Mouse (Mus musculus): ENCODE measurements around the gene Vegfc. TPM values are rescaled to one million over a fixed set of nuclear protein-coding genes. Genes with fewer than 3 reads are reported as not detected.

Gene Vegfc
- polyA plus RNA-seq, 1 experiment from 2014 or later = 7.3 TPM

- Histone ChIP-seq H3K4me1 (replicated peaks; ENCODE audit: control insufficient read depth, insufficient read depth, low read length) (no peaks in the 10 kb centered on the region), H3K27ac (ENCODE audit: low read depth, low read length) (no peak overlapping the region), H3K4me3 (ENCODE audit: low read depth, low read length) (no peak overlapping the region), H3K36me3 (ENCODE audit: control insufficient read depth, insufficient read depth, low read length) (no peaks in the 10 kb centered on the region), H3K27me3 (replicated peaks; ENCODE audit: control insufficient read depth, insufficient read depth, low read length) (no peaks in the 10 kb centered on the region), H3K9ac (ENCODE audit: low read depth, low read length) (no peak overlapping the region), H3K4me2 (no peak overlapping the region), H3K9me3 (ENCODE audit: control insufficient read depth, low read length) (no peaks in the 10 kb centered on the region)
- ATAC-seq (replicated peaks; ENCODE audit: low FRiP score) = no peak
- 86% methylated on average over 7 of the region's 7 CpGs for whole genome bisulfite sequencing
- no peak for DNase-seq (ENCODE audit: low spot score)
Measured at GRCm38 (mm10) chr8:54120115-54120514, 42.7 kb downstream of the Vegfc start.

DNA sequence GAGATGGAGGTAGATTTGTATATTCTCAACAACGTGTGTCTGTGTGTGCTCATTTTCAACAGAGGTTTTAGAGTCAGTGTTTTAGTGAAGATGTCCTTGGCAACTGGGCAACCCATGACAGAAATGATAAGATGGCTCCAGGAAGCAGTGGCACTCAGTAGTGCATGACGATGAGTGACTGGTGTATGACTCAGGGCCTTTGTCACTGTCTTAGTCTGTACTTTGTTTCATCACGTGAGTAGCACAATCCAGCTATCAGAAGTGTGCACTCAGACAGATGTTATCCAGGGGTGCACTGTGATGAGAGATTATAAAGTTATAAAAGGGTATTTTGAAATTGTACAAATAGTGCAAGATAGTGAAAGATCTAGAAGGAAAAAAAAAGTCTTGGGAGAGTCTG, 44.5 kb downstream of the Vegfc start:
- no peak for DNase-seq (ENCODE audit: low spot score)
- 53% methylated on average over 3 of the region's 3 CpGs for WGBS
- H3K27ac ChIP-seq (ENCODE audit: low read depth, low read length) = no peak overlapping the region

DNA sequence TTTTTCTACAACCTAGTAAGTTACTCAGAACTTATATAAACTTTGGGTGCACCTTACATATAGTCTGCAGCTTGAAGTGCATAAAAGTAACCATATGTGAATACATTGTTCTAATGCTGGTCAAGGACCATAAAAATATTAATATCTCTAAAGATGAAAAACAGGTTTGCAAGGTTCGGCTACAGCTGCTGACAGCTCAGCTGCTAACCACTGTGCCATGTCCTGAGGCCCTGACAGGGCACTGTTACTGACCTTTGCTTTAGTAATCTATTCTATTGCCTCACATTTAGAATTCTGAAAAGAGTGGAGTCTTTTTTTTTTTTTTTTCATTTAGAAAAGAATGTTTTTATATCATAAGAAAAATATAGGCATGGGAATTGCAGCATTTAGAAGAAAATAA, 44.9 kb downstream of the Vegfc start:
- 78% methylated on average over 1 of the region's 1 CpGs for WGBS
- DNase-seq (ENCODE audit: low spot score) = no peak
- no peak for ATAC-seq (replicated peaks; ENCODE audit: low FRiP score)

More for the DNA sequence above, 44.5 kb downstream of the Vegfc start:
- H3K4me3 ChIP-seq (ENCODE audit: low read depth, low read length) = no peak overlapping the region
- no peaks in the 10 kb centered on the region for H3K27me3 ChIP-seq (replicated peaks; ENCODE audit: control insufficient read depth, insufficient read depth, low read length)
- no peaks in the 10 kb centered on the region for H3K9me3 ChIP-seq (ENCODE audit: control insufficient read depth, low read length)
- no peaks in the 10 kb centered on the region for H3K36me3 ChIP-seq (ENCODE audit: control insufficient read depth, insufficient read depth, low read length)
- no peaks in the 10 kb centered on the region for H3K4me1 ChIP-seq (replicated peaks; ENCODE audit: control insufficient read depth, insufficient read depth, low read length)
- ATAC-seq (replicated peaks; ENCODE audit: low FRiP score) = no peak
- no peak overlapping the region for H3K4me2 ChIP-seq
- H3K9ac ChIP-seq (ENCODE audit: low read depth, low read length) = no peak overlapping the region

DNA sequence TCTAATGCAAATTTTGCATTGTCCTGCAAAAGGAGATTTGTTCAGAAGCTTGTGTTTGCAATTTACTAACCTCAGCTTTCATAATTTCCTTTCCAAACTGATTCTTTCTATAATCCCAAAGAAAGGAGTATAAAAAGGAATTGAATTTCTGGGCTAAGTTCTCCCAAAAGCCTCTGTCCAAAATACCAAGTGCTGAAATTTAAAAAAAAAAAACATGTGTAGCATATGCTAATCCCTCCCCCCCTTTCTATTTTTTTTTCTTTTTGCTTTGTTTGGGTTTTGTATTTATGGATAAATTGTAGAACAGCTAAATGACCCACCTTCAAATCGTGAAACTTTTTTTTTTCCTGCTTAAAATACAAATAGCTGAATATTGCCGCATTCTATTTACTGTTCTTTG, 53.2 kb downstream of the Vegfc start:
- no peaks in the 10 kb centered on the region for H3K9me3 ChIP-seq (ENCODE audit: control insufficient read depth, low read length)
- H3K36me3 ChIP-seq (ENCODE audit: control insufficient read depth, insufficient read depth, low read length) = no peaks in the 10 kb centered on the region
- H3K27ac ChIP-seq (ENCODE audit: low read depth, low read length) = no peak overlapping the region
- no peak overlapping the region for H3K4me2 ChIP-seq
- H3K27me3 ChIP-seq (replicated peaks; ENCODE audit: control insufficient read depth, insufficient read depth, low read length) = no peaks in the 10 kb centered on the region
- H3K4me1 ChIP-seq (replicated peaks; ENCODE audit: control insufficient read depth, insufficient read depth, low read length) = no peaks in the 10 kb centered on the region
- WGBS = 85% methylated on average over 2 of the region's 2 CpGs
- no peak overlapping the region for H3K4me3 ChIP-seq (ENCODE audit: low read depth, low read length)
- DNase-seq (ENCODE audit: low spot score) = no peak
- ATAC-seq (replicated peaks; ENCODE audit: low FRiP score) = no peak
- no peak overlapping the region for H3K9ac ChIP-seq (ENCODE audit: low read depth, low read length)

More for the DNA sequence above, 44.9 kb downstream of the Vegfc start:
- H3K27me3 ChIP-seq (replicated peaks; ENCODE audit: control insufficient read depth, insufficient read depth, low read length) = no peaks in the 10 kb centered on the region
- no peak overlapping the region for H3K4me2 ChIP-seq
- no peaks in the 10 kb centered on the region for H3K4me1 ChIP-seq (replicated peaks; ENCODE audit: control insufficient read depth, insufficient read depth, low read length)
- H3K27ac ChIP-seq (ENCODE audit: low read depth, low read length) = no peak overlapping the region
- no peak overlapping the region for H3K9ac ChIP-seq (ENCODE audit: low read depth, low read length)
- no peaks in the 10 kb centered on the region for H3K9me3 ChIP-seq (ENCODE audit: control insufficient read depth, low read length)
- H3K36me3 ChIP-seq (ENCODE audit: control insufficient read depth, insufficient read depth, low read length) = no peaks in the 10 kb centered on the region
- no peak overlapping the region for H3K4me3 ChIP-seq (ENCODE audit: low read depth, low read length)

GRCm38 (mm10) chr8:54153240-54153639, 75.8 kb downstream of the Vegfc start:
- no peaks in the 10 kb centered on the region for H3K4me1 ChIP-seq (replicated peaks; ENCODE audit: control insufficient read depth, insufficient read depth, low read length)
- WGBS = 55% methylated on average over 4 of the region's 4 CpGs
- no peak for DNase-seq (ENCODE audit: low spot score)
- no peak overlapping the region for H3K27ac ChIP-seq (ENCODE audit: low read depth, low read length)
- ATAC-seq (replicated peaks; ENCODE audit: low FRiP score) = no peak
- H3K9me3 ChIP-seq (ENCODE audit: control insufficient read depth, low read length) = no peaks in the 10 kb centered on the region
- H3K9ac ChIP-seq (ENCODE audit: low read depth, low read length) = no peak overlapping the region
- H3K4me2 ChIP-seq = no peak overlapping the region
- no peaks in the 10 kb centered on the region for H3K27me3 ChIP-seq (replicated peaks; ENCODE audit: control insufficient read depth, insufficient read depth, low read length)
- H3K36me3 ChIP-seq (ENCODE audit: control insufficient read depth, insufficient read depth, low read length) = no peaks in the 10 kb centered on the region
- H3K4me3 ChIP-seq (ENCODE audit: low read depth, low read length) = no peak overlapping the region

DNA sequence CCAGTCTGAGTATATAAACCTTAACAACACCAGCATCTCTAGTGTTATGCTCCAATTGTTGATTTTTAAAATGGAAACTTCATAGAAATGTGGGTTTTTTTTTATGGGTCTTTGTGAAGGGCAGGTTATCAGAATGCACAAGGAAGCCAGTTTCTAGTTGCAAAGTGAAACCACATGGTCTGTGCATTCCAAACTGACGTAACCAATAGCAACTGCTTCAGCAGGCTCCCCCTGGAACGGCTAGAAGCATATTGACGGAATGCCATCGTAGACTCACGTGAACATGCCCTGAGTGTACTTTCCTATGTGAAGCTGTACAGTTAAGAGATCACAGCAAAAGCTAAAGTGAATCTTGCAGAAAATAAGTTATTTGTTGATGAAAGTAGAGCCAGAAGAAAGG, 86.1 kb downstream of the Vegfc start:
- Histone ChIP-seq H3K27me3 (replicated peaks; ENCODE audit: control insufficient read depth, insufficient read depth, low read length) (no peaks in the 10 kb centered on the region), H3K4me2 (no peak overlapping the region), H3K4me1 (replicated peaks; ENCODE audit: control insufficient read depth, insufficient read depth, low read length) (no peaks in the 10 kb centered on the region), H3K27ac (ENCODE audit: low read depth, low read length) (no peak overlapping the region), H3K9ac (ENCODE audit: low read depth, low read length) (no peak overlapping the region), H3K36me3 (ENCODE audit: control insufficient read depth, insufficient read depth, low read length) (no peaks in the 10 kb centered on the region), H3K4me3 (ENCODE audit: low read depth, low read length) (no peak overlapping the region), H3K9me3 (ENCODE audit: control insufficient read depth, low read length) (no peaks in the 10 kb centered on the region)
- ATAC-seq (replicated peaks; ENCODE audit: low FRiP score) (no peak), DNase-seq (ENCODE audit: low spot score) (no peak)
- WGBS = 37% methylated on average over 5 of the region's 5 CpGs

DNA sequence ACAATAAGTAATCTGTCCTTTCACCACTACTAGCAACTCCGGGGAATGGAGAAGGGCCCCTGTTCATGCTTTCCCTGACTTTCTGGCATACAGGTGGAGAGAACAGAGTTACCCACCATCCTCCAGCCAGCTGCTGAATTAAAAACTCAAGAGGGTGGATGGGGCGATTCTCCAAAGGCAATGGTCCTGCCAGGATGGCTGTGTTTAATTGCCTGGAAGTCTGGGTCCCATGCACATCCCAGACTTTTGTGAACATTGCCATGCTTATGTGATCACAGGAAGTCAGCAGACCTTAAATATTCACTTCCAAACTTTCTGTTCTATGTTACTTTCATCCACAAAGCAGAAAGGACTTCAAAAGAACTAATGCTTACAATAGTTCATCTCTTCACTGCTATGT, 107.9 kb downstream of the Vegfc start:
- ATAC-seq (replicated peaks; ENCODE audit: low FRiP score) (no peak), DNase-seq (ENCODE audit: low spot score) (no peak)
- WGBS = 89% methylated on average over 2 of the region's 2 CpGs
- no peak overlapping the region for H3K9ac ChIP-seq (ENCODE audit: low read depth, low read length)
- no peaks in the 10 kb centered on the region for H3K4me1 ChIP-seq (replicated peaks; ENCODE audit: control insufficient read depth, insufficient read depth, low read length)
- no peak overlapping the region for H3K27ac ChIP-seq (ENCODE audit: low read depth, low read length)
- H3K4me2 ChIP-seq = no peak overlapping the region
- no peaks in the 10 kb centered on the region for H3K36me3 ChIP-seq (ENCODE audit: control insufficient read depth, insufficient read depth, low read length)
- H3K4me3 ChIP-seq (ENCODE audit: low read depth, low read length) = no peak overlapping the region
- no peaks in the 10 kb centered on the region for H3K9me3 ChIP-seq (ENCODE audit: control insufficient read depth, low read length)
- no peaks in the 10 kb centered on the region for H3K27me3 ChIP-seq (replicated peaks; ENCODE audit: control insufficient read depth, insufficient read depth, low read length)

- WGBS = 91% methylated on average over 6 of the region's 6 CpGs
- Histone ChIP-seq H3K27me3 (replicated peaks; ENCODE audit: control insufficient read depth, insufficient read depth, low read length) (no peaks in the 10 kb centered on the region), H3K9ac (ENCODE audit: low read depth, low read length) (no peak overlapping the region), H3K36me3 (ENCODE audit: control insufficient read depth, insufficient read depth, low read length) (no peaks in the 10 kb centered on the region), H3K9me3 (ENCODE audit: control insufficient read depth, low read length) (no peaks in the 10 kb centered on the region), H3K4me3 (ENCODE audit: low read depth, low read length) (no peak overlapping the region), H3K4me1 (replicated peaks; ENCODE audit: control insufficient read depth, insufficient read depth, low read length) (no peaks in the 10 kb centered on the region), H3K27ac (ENCODE audit: low read depth, low read length) (no peak overlapping the region), H3K4me2 (no peak overlapping the region)
- DNase-seq (ENCODE audit: low spot score) (no peak), ATAC-seq (replicated peaks; ENCODE audit: low FRiP score) (no peak)
Measured at GRCm38 (mm10) chr8:54185927-54186326, 108.5 kb downstream of the Vegfc start.

DNA sequence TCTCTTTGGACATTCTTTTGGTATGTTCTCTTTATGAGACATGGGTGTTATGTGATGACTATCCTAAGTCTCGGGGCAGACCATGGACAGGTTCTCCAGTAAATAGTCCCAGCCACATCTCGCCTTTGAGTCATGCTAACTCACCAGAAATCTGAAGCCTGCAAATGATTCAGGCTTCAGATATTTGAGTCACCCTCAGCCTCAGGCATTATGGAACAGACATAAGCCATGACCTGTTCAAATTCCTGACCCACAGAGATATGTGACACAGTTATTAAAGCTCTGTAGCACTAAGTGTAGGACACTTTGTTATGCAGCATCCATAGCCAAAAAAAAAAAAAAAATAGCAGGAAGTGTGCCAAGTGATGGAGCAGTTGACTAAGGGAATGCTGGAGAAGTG, 138.8 kb downstream of the Vegfc start:
- H3K4me3 ChIP-seq (ENCODE audit: low read depth, low read length) = no peak overlapping the region
- no peaks in the 10 kb centered on the region for H3K9me3 ChIP-seq (ENCODE audit: control insufficient read depth, low read length)
- no peak for DNase-seq (ENCODE audit: low spot score)
- WGBS = 78% methylated on average over 2 of the region's 2 CpGs
- H3K9ac ChIP-seq (ENCODE audit: low read depth, low read length) = no peak overlapping the region
- H3K36me3 ChIP-seq (ENCODE audit: control insufficient read depth, insufficient read depth, low read length) = no peaks in the 10 kb centered on the region
- H3K27me3 ChIP-seq (replicated peaks; ENCODE audit: control insufficient read depth, insufficient read depth, low read length) = no peaks in the 10 kb centered on the region
- no peak for ATAC-seq (replicated peaks; ENCODE audit: low FRiP score)
- no peak overlapping the region for H3K4me2 ChIP-seq
- H3K27ac ChIP-seq (ENCODE audit: low read depth, low read length) = no peak overlapping the region
- no peaks in the 10 kb centered on the region for H3K4me1 ChIP-seq (replicated peaks; ENCODE audit: control insufficient read depth, insufficient read depth, low read length)

Data from liver, embryonic 11.5 days (tissue).